Mouse (Mus musculus): Measurements from ENCODE around the gene Crtam. TPM values are rescaled to one million over a fixed set of nuclear protein-coding genes. Genes with fewer than 3 reads are reported as not detected.

Crtam gene
- polyA plus RNA-seq, 1 experiment from 2014 or later: 0.46 TPM

DNA sequence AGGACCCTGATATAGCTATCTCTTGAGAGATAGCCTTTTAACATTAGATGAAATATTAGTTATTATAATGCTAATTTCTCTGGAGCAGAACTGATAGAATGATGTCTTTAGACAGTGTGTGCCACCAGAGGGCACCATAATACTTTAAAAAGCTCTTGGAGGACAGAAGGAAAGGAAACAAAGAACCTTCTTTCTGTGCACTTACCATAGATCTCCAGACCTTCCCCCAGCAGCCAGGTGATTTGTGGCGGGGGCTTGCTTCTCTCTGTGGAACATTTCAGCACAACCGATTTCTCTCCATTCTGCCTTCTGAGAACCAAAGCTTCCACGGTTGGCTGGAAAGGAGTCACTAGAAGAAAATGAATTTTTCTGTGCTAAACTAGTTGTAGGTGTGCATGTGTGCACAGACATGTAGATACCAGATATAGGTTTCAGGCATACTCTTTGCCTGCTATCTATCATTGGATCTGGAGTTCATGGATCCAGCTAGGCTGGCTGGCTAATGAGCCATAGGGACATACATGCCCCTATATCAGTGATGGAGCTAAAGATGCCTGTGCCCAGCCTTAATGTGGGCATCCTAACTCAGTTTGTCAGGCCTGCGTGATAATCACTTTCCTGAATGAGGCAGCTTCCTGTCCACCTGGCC is 14.4 kb downstream of the Crtam start:
- peak; percentile 89 for DNase-seq (ENCODE audit: low spot score)
- 37% methylated on average over 4 of the region's 4 CpGs for WGBS
- H3K4me2 ChIP-seq (ENCODE audit: low read length): no peak overlapping the region
- no peak overlapping the region for H3K4me3 ChIP-seq (replicated peaks; ENCODE audit: low read depth, low read length)
- H3K27me3 ChIP-seq (ENCODE audit: insufficient read depth, low read length): no peaks in the 10 kb centered on the region
- TF ChIP-seq CTCF (IDR thresholded peaks at IDR 0.05; ENCODE audit: low read depth): peak; percentile 76
- H3K4me1 ChIP-seq (replicated peaks; ENCODE audit: insufficient read depth, low read length): no peaks in the 10 kb centered on the region
- no peak overlapping the region for H3K9ac ChIP-seq (ENCODE audit: low read depth, low read length)
- H3K36me3 ChIP-seq (ENCODE audit: insufficient read depth, low read length): no peaks in the 10 kb centered on the region
- no peak for ATAC-seq (replicated peaks; ENCODE audit: low FRiP score, low read depth)
- no peak overlapping the region for H3K27ac ChIP-seq
- no peaks in the 10 kb centered on the region for H3K9me3 ChIP-seq (replicated peaks; ENCODE audit: low read length)

DNA sequence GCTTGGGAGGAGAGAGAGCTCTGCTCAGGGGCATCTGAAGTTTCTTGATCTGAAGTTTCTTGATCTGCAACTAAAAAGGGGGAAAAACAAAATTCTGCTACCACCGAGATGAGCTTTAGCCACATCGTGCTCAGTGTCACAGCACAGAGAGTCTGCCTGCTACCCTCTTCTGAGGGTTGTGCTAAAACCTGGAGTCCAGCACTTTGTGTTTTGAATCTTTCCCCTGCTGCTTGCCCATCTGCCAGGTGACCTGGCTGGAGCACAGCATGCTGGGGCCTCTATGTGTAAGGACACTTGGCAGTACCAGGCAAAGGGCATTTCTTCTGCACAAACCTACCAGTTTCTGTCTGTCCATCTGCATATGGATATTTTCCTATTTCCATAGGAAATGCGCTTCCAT is 20.1 kb downstream of the Crtam start:
- DNase-seq (ENCODE audit: low spot score): no peak
- Histone ChIP-seq H3K4me1 (replicated peaks; ENCODE audit: insufficient read depth, low read length) (no peaks in the 10 kb centered on the region), H3K36me3 (ENCODE audit: insufficient read depth, low read length) (no peaks in the 10 kb centered on the region), H3K4me3 (replicated peaks; ENCODE audit: low read depth, low read length) (no peak overlapping the region), H3K27me3 (ENCODE audit: insufficient read depth, low read length) (no peaks in the 10 kb centered on the region), H3K27ac (no peak overlapping the region), H3K9me3 (replicated peaks; ENCODE audit: low read length) (no peaks in the 10 kb centered on the region), H3K9ac (ENCODE audit: low read depth, low read length) (no peak overlapping the region), H3K4me2 (ENCODE audit: low read length) (no peak overlapping the region)
- no peak for TF ChIP-seq CTCF (IDR thresholded peaks at IDR 0.05; ENCODE audit: low read depth)
- no peak for ATAC-seq (replicated peaks; ENCODE audit: low FRiP score, low read depth)
- WGBS: 74% methylated on average over 3 of the region's 3 CpGs

DNA sequence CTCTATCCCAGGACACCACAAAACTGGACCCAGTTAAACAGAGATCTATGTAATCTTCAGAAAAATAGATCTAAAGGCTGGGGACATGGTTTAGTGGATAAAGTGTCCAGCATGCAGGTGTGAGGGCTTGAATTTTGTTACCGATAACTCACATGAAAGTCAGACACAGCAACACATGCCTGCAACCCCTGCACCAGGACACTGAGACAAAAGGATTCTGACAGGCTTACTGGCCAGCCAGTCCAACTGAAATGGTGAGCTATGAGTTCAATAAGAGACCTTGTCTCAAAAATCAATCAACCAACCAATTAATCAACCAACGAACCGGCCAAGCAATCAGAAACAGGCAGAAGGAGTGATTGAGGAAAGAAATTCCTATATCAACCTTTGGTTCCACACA is 20.7 kb downstream of the Crtam start:
- DNase-seq (ENCODE audit: low spot score): no peak
- TF ChIP-seq CTCF (IDR thresholded peaks at IDR 0.05; ENCODE audit: low read depth): no peak
- H3K4me2 ChIP-seq (ENCODE audit: low read length): no peak overlapping the region
- no peaks in the 10 kb centered on the region for H3K4me1 ChIP-seq (replicated peaks; ENCODE audit: insufficient read depth, low read length)
- no peak overlapping the region for H3K9ac ChIP-seq (ENCODE audit: low read depth, low read length)
- no peak for ATAC-seq (replicated peaks; ENCODE audit: low FRiP score, low read depth)
- H3K36me3 ChIP-seq (ENCODE audit: insufficient read depth, low read length): no peaks in the 10 kb centered on the region
- WGBS: 89% methylated on average over 3 of the region's 3 CpGs
- H3K27ac ChIP-seq: no peak overlapping the region
- H3K9me3 ChIP-seq (replicated peaks; ENCODE audit: low read length): no peaks in the 10 kb centered on the region
- H3K27me3 ChIP-seq (ENCODE audit: insufficient read depth, low read length): no peaks in the 10 kb centered on the region
- H3K4me3 ChIP-seq (replicated peaks; ENCODE audit: low read depth, low read length): no peak overlapping the region

DNA sequence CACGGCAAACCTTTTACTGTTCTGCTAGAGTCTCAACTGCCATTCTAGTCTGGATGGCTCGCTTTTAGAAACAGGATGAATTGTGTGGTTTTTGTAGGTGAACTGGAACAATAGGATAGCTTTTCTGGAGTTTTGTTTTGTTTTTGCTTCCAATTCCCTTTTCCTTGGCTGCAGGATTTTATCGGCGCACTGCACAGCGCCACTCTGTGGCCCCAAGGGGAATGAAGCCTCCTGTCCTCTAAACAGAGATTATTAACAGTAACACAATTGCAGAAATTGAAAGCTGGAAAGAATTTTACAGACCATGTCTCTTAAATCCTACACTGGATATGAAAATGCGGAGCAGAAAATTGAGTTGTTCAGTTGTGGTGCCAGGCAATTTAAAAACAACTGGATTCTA is 21.9 kb downstream of the Crtam start:
- Histone ChIP-seq H3K9me3 (replicated peaks; ENCODE audit: low read length) (no peaks in the 10 kb centered on the region), H3K4me1 (replicated peaks; ENCODE audit: insufficient read depth, low read length) (no peaks in the 10 kb centered on the region), H3K4me3 (replicated peaks; ENCODE audit: low read depth, low read length) (no peak overlapping the region), H3K27me3 (ENCODE audit: insufficient read depth, low read length) (no peaks in the 10 kb centered on the region), H3K9ac (ENCODE audit: low read depth, low read length) (no peak overlapping the region), H3K4me2 (ENCODE audit: low read length) (no peak overlapping the region), H3K27ac (no peak overlapping the region), H3K36me3 (ENCODE audit: insufficient read depth, low read length) (no peaks in the 10 kb centered on the region)
- ATAC-seq (replicated peaks; ENCODE audit: low FRiP score, low read depth) (no peak), DNase-seq (ENCODE audit: low spot score) (peak; percentile 60)
- TF ChIP-seq CTCF (IDR thresholded peaks at IDR 0.05; ENCODE audit: low read depth): peak; percentile 82
- 42% methylated on average over 6 of the region's 6 CpGs for WGBS

DNA sequence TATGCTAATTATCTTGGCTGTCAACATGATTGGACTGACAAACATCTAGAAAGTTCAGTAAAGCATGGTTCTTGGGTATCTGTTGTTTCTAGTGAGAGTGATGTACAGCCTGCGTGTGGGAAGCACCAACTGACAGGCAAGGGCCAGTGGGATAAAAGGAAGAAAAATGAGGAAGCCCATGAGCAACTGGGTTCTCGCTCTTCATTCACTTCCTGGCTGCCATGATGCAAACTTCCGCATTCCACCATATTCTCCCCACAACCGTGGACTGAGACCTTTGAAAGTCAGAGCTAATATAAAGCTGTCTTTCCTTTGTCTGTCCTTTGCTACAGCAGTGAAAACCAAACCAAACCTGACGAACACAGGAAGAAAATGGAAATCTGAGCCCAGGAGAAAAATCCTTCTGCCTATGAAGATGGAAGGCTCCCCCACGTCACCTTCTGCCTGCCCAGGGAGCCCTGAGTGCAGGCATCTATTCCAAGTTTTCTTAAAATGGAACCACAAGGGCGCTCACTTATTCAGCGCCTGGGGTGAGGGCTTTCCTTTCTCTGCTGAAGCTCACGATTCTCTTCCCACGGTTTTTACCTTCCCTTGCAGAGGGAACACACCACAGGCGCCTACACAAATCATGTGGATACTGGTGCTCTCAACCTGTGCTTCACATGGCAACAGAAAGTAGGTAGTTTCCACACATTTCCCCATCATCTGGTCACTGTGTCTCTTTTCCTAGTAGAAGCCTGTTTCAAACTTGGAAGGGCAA is 30.2 kb downstream of the Crtam start:
- no peak overlapping the region for H3K4me3 ChIP-seq (replicated peaks; ENCODE audit: low read depth, low read length)
- no peaks in the 10 kb centered on the region for H3K27me3 ChIP-seq (ENCODE audit: insufficient read depth, low read length)
- ATAC-seq (replicated peaks; ENCODE audit: low FRiP score, low read depth): no peak
- no peak for DNase-seq (ENCODE audit: low spot score)
- no peak overlapping the region for H3K9ac ChIP-seq (ENCODE audit: low read depth, low read length)
- H3K9me3 ChIP-seq (replicated peaks; ENCODE audit: low read length): no peaks in the 10 kb centered on the region
- no peaks in the 10 kb centered on the region for H3K36me3 ChIP-seq (ENCODE audit: insufficient read depth, low read length)
- no peak overlapping the region for H3K27ac ChIP-seq
- no peaks in the 10 kb centered on the region for H3K4me1 ChIP-seq (replicated peaks; ENCODE audit: insufficient read depth, low read length)
- no peak overlapping the region for H3K4me2 ChIP-seq (ENCODE audit: low read length)
- WGBS: 64% methylated on average over 11 of the region's 11 CpGs
- TF ChIP-seq CTCF (IDR thresholded peaks at IDR 0.05; ENCODE audit: low read depth): no peak

DNA sequence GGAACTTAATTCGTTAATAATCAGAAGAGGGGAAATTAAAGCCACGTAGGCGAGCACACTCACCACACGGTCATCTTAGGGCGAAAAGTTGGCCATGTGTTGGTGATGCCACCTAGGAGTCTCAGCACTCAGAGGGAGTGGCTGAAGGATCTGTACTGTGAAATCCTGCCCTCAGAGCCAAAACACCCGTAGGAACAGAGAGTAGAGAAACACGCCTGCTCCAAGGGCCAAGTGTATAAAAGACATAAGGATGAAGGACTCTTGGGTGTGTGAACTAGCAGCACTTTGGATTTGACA is 40.1 kb downstream of the Crtam start:
- Histone ChIP-seq H3K4me1 (replicated peaks; ENCODE audit: insufficient read depth, low read length) (no peaks in the 10 kb centered on the region; the same call in 1 of the 2 replicates), H3K36me3 (ENCODE audit: insufficient read depth, low read length) (no peaks in the 10 kb centered on the region), H3K9ac (ENCODE audit: low read depth, low read length) (no peak overlapping the region), H3K27me3 (ENCODE audit: insufficient read depth, low read length) (peaks cover 17% of the 10 kb centered on the region), H3K4me3 (replicated peaks; ENCODE audit: low read depth, low read length) (peak overlapping the region; percentile 40; the same call in 1 of the 2 replicates), H3K4me2 (ENCODE audit: low read length) (peak overlapping the region; percentile 73), H3K9me3 (replicated peaks; ENCODE audit: low read length) (no peaks in the 10 kb centered on the region), H3K27ac (no peak overlapping the region)
- ATAC-seq (replicated peaks; ENCODE audit: low FRiP score, low read depth) (no peak), DNase-seq (ENCODE audit: low spot score) (no peak)
- no peak for TF ChIP-seq CTCF (IDR thresholded peaks at IDR 0.05; ENCODE audit: low read depth)
- WGBS: 32% methylated on average over 7 of the region's 7 CpGs
